Mouse (Mus musculus): ENCODE results near the gene Gm7971.
"Not testable (repeated sequence)": the region's sequence is repeated elsewhere in the genome, so short reads cannot be mapped to it uniquely, and the experiment has no call there.

Gene Gm7971

GRCm38 (mm10) chr5:95594775-95595174 lies at the start of gene Gm7971:
Gene Gm7971, minus strand, starts transcription at chr5:95594875.
- DNase-seq (ENCODE audit: low spot score in 2 of 2) = not testable (repeated sequence)

Data from frontal cortex, postnatal 10 days (tissue).